Mouse (Mus musculus): ENCODE measurements around the gene Ampd3. TPM values are rescaled to one million over a fixed set of nuclear protein-coding genes. Genes with fewer than 3 reads are reported as not detected.

The Ampd3 gene
- 55.6 and 66.3 TPM in 2 replicates for polyA plus RNA-seq (2012; rRNA removed)

GRCm38 (mm10) chr7:110768001-110768400 is at the start of gene Ampd3:
Ampd3 (plus strand) TSS chr7:110768206.

GRCm38 (mm10) chr7:110843916-110844874 is 76.2 kb downstream of the Ampd3 start, which contains the start of gene Rnf141:
Rnf141 (minus strand) TSS chr7:110844457.

Other genes starting within 250 kb of the Ampd3 start
- gene Sbf2, start 153.3 kb upstream of the Ampd3 start, polyA plus RNA-seq (2012; rRNA removed) = 16.3 and 18.9 TPM in 2 replicates
- gene Adm, start 140.5 kb upstream of the Ampd3 start, polyA plus RNA-seq (2012; rRNA removed) = 16.2 and 21.2 TPM in 2 replicates
- 14.6 and 16.8 TPM in 2 replicates for gene Rnf141, start 76.3 kb downstream of the Ampd3 start, polyA plus RNA-seq (2012; rRNA removed)
- gene Lyve1, start 95.0 kb downstream of the Ampd3 start, polyA plus RNA-seq (2012; rRNA removed) = 10.4 and 12.3 TPM in 2 replicates
- 73.3 and 80.5 TPM in 2 replicates for gene Mrvi1, start 214.3 kb downstream of the Ampd3 start, polyA plus RNA-seq (2012; rRNA removed)

All from ovary, adult 2 months (tissue).